Mouse (Mus musculus) heart, adult 2 months (tissue): Measurements from ENCODE around the gene Plod2.

Experiments used
- EP300 ChIP-seq: fragments of 200-500 bp; IDR thresholded peaks from 2 replicates; pipeline ENCODE4 v1.6.1; 2011; ENCODE audit warnings: low read depth, low read length, control low read depth; ENCODE audit not compliant: insufficient read depth
- POLR2A ChIP-seq: fragments of 200-500 bp; IDR thresholded peaks from 2 replicates; pipeline ENCODE4 v1.6.1; 2011; ENCODE audit warnings: mild to moderate bottlenecking, low read depth, low read length, control low read depth; ENCODE audit not compliant: insufficient read depth

GRCm38 (mm10) chr9:92547821-92548220 is 5.8 kb downstream of the Plod2 start:
- TF ChIP-seq POLR2A = no peak
- TF ChIP-seq EP300 = no peak
